Mouse (Mus musculus) small intestine, adult 2 months (tissue): ENCODE data around the gene Junb.

Source experiments
- CTCF ChIP-seq: fragments of 200-500 bp; IDR thresholded peaks from 2 replicates; pipeline ENCODE4 v1.5.1; 2012; ENCODE audit warnings: low read depth, mild to moderate bottlenecking, control low read depth, inconsistent platforms, low read length, moderate library complexity, mixed read lengths; ENCODE audit not compliant: insufficient replicate concordance, insufficient read length; ENCODE audit errors: extremely low read depth
- POLR2A ChIP-seq: fragments of 200-500 bp; IDR thresholded peaks from 2 replicates; pipeline ENCODE4 v1.6.1; 2012; ENCODE audit warnings: low read depth, mild to moderate bottlenecking, control low read depth, inconsistent platforms, low read length, moderate library complexity

- TF ChIP-seq CTCF, result peak; percentile 90
- TF ChIP-seq POLR2A, result peak; percentile 84
Measured at GRCm38 (mm10) chr8:84990349-84990748, 11.8 kb upstream of the Junb start, which contains the start of gene Hook2.
